Mouse (Mus musculus) heart, postnatal 0 days (tissue): Measurements from ENCODE around the gene Enc1. TPM values are rescaled to one million over a fixed set of nuclear protein-coding genes. Genes with fewer than 3 reads are reported as not detected.

Experiments used
- ATAC-seq: fragments of 200-750 bp; cut with Nextera tagmentation; 2 replicates; pipeline ENCODE4 v1.8.0; 2017; ENCODE audit warnings: low read depth, moderate number of reproducible peaks, moderate library complexity; ENCODE audit not compliant: insufficient read depth
- DNase-seq: peaks from one replicate; pipeline ENCODE4 v3.0.0-alpha.2; 2016; ENCODE audit warnings: low spot score
- H3K27ac ChIP-seq: fragments of 300-500 bp; sonication (generic); 2 replicates; pipeline ENCODE4 v1.5.1; 2014; ENCODE audit warnings: low read depth, mild to moderate bottlenecking
- H3K27me3 ChIP-seq: fragments of 300-500 bp; sonication (generic); 2 replicates; pipeline ENCODE4 v1.6.1; 2014; ENCODE audit warnings: low read length, mixed read lengths; ENCODE audit not compliant: control insufficient read depth, insufficient read depth
- H3K36me3 ChIP-seq: fragments of 300-500 bp; sonication (generic); replicated peaks from 2 replicates; pipeline ENCODE4 v1.6.1; 2014; ENCODE audit warnings: low read length, mixed read lengths; ENCODE audit not compliant: control insufficient read depth, insufficient read depth
- H3K4me1 ChIP-seq: fragments of 300-500 bp; sonication (generic); 2 replicates; pipeline ENCODE4 v1.6.1; 2014; ENCODE audit warnings: antibody characterized with exemption; ENCODE audit not compliant: control insufficient read depth, insufficient read depth
- H3K4me2 ChIP-seq: fragments of 300-500 bp; sonication (generic); 2 replicates; pipeline ENCODE4 v1.6.1; 2014; ENCODE audit warnings: low read depth, mild to moderate bottlenecking, low read length, moderate library complexity
- H3K4me3 ChIP-seq: fragments of 300-500 bp; sonication (generic); 2 replicates; pipeline ENCODE4 v1.5.1; 2014; ENCODE audit warnings: low read depth, low read length
- H3K9ac ChIP-seq: fragments of 300-500 bp; sonication (generic); replicated peaks from 2 replicates; pipeline ENCODE4 v1.6.1; 2014; ENCODE audit warnings: low read depth, low read length, mixed read lengths
- H3K9me3 ChIP-seq: fragments of 300-500 bp; sonication (generic); replicated peaks from 2 replicates; pipeline ENCODE4 v1.6.1; 2016; ENCODE audit warnings: low read length; ENCODE audit not compliant: control insufficient read depth
- CTCF ChIP-seq: IDR thresholded peaks from 2 replicates; pipeline ENCODE4 v1.5.1; 2016; ENCODE audit warnings: antibody characterized with exemption, control low read depth, low read depth
- EP300 ChIP-seq: IDR thresholded peaks from 2 replicates; pipeline ENCODE4 v1.6.1; 2016; ENCODE audit warnings: antibody characterized with exemption, low read depth
- WGBS: fragments of 180-500 bp; shearing (Covaris S2); extraction: QIAGEN DNeasy Blood & Tissue Kit; methylation state at CpG from one replicate; pipeline ENCODE4 v1.1.7; 2014; 5-methylcytosine and 5-hydroxymethylcytosine counted together
- polyA plus RNA-seq: library from polyadenylated mRNA; unstranded; fragments of >200 nt; fragmentation: Nextera tagmentation; extraction: Ambion mirVana; gene quantifications from 2 replicates; pipeline ENCODE4 v1.2.1, GENCODE M21; 2015
- total RNA-seq: library from RNA; depleted of rRNA; stranded (reverse); fragments of >200 nt; gene quantifications from 2 replicates; pipeline ENCODE4 v1.2.3, GENCODE M21; 2014; ENCODE audit warnings: low replicate concordance

The Enc1 gene
- total and polyA plus RNA-seq, 2 experiments from 2014 or later, result 1.7 to 10.9 TPM

DNA sequence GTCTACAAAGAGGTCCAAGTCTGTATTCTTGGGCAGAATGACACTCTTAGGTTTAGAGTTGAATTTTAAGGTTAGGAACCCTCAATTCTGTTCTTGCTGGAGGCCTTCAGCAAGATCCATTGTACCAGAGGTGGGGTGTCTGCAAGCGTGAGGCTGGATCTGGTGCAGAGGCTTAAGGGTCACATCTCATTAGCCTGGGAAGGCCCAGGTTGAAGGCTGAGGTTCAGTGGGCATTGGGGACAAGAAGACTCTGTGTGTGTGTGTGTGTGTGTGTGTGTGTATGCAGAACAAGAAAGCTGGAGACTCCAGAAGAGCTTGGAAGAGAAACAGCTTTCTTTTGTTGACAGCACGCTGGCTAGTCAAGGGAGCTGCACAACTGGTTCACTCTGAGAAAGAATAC is 34.9 kb upstream of the Enc1 start:
- H3K27ac ChIP-seq, result no peak overlapping the region
- DNase-seq (no peak), ATAC-seq (no peak)
- TF ChIP-seq CTCF (no peak), EP300 (no peak)
- no peaks in the 10 kb centered on the region for H3K36me3 ChIP-seq
- no peak overlapping the region for H3K4me3 ChIP-seq
- 80% methylated on average over 2 of the region's 2 CpGs for WGBS
- no peaks in the 10 kb centered on the region for H3K4me1 ChIP-seq
- H3K4me2 ChIP-seq, result no peak overlapping the region
- H3K27me3 ChIP-seq, result no peaks in the 10 kb centered on the region
- H3K9ac ChIP-seq, result no peak overlapping the region
- no peaks in the 10 kb centered on the region for H3K9me3 ChIP-seq

- Histone ChIP-seq H3K9ac (no peak overlapping the region), H3K4me3 (no peak overlapping the region), H3K36me3 (no peaks in the 10 kb centered on the region), H3K4me1 (no peaks in the 10 kb centered on the region), H3K9me3 (no peaks in the 10 kb centered on the region), H3K4me2 (no peak overlapping the region), H3K27me3 (no peaks in the 10 kb centered on the region), H3K27ac (no peak overlapping the region)
- DNase-seq, result no peak
- WGBS, result 76% methylated on average over 7 of the region's 7 CpGs
- TF ChIP-seq CTCF (no peak), EP300 (no peak)
- ATAC-seq, result no peak
Measured at GRCm38 (mm10) chr13:97207472-97208111, 33.3 kb upstream of the Enc1 start.

DNA sequence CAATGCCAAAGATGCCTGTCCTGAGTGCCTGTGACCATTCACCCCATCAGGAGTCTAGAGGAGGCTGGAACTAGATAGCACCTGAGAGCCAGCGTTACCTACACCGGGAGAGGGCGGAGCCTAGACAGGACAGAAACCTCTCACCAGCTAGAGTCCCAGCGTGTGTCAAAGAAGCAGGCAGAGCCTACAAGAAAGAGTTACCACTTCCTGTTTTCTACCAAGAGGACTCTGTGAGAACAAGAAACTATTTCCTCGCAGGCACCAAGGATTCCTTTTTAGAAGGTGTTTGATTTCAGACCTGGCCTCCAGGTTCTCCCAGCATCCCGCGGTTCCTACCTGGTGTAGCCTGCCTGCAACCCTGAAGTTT is 32.8 kb upstream of the Enc1 start:
- whole genome bisulfite sequencing, result 50% methylated on average over 7 of the region's 7 CpGs
- TF ChIP-seq EP300 (no peak), CTCF (no peak)
- H3K4me2 ChIP-seq, result no peak overlapping the region
- no peaks in the 10 kb centered on the region for H3K36me3 ChIP-seq
- H3K27ac ChIP-seq, result peak overlapping the region; percentile 28; the same call in 1 of the 2 replicates
- H3K27me3 ChIP-seq, result no peaks in the 10 kb centered on the region
- no peak overlapping the region; the same call in 1 of the 2 replicates for H3K9ac ChIP-seq
- DNase-seq (no peak), ATAC-seq (no peak)
- no peaks in the 10 kb centered on the region for H3K4me1 ChIP-seq
- no peaks in the 10 kb centered on the region for H3K9me3 ChIP-seq
- H3K4me3 ChIP-seq, result no peak overlapping the region

GRCm38 (mm10) chr13:97208500-97209010 is 32.4 kb upstream of the Enc1 start:
- ATAC-seq (no peak), DNase-seq (no peak)
- no peaks in the 10 kb centered on the region for H3K27me3 ChIP-seq
- TF ChIP-seq EP300, result no peak
- H3K27ac ChIP-seq, result peak overlapping the region; percentile 28; the same call in 1 of the 2 replicates
- no peak overlapping the region; the same call in 1 of the 2 replicates for H3K9ac ChIP-seq
- WGBS, result 33% methylated on average over 3 of the region's 3 CpGs
- no peaks in the 10 kb centered on the region for H3K4me1 ChIP-seq
- no peak overlapping the region for H3K4me2 ChIP-seq
- no peak overlapping the region for H3K4me3 ChIP-seq
- H3K9me3 ChIP-seq, result no peaks in the 10 kb centered on the region
- no peaks in the 10 kb centered on the region for H3K36me3 ChIP-seq

- ATAC-seq, result no peak
Measured at GRCm38 (mm10) chr13:97214583-97215268, 26.2 kb upstream of the Enc1 start.

More at GRCm38 (mm10) chr13:97214583-97215268, 26.2 kb upstream of the Enc1 start:
- H3K4me3 ChIP-seq, result no peak overlapping the region
- H3K9ac ChIP-seq, result no peak overlapping the region
- DNase-seq, result no peak
- H3K4me2 ChIP-seq, result no peak overlapping the region
- H3K36me3 ChIP-seq, result no peaks in the 10 kb centered on the region
- TF ChIP-seq EP300, result no peak
- no peak for TF ChIP-seq CTCF
- no peaks in the 10 kb centered on the region for H3K4me1 ChIP-seq
- no peaks in the 10 kb centered on the region for H3K27me3 ChIP-seq
- WGBS, result 62% methylated on average over 3 of the region's 3 CpGs
- H3K9me3 ChIP-seq, result no peaks in the 10 kb centered on the region
- no peak overlapping the region for H3K27ac ChIP-seq
